Mouse (Mus musculus) monocyte, adult 2 months (primary cell): ENCODE results near the gene Rbbp4.

Experiments
- DNase-seq, 2 experiments: peaks; one replicate each; pipeline ENCODE4 v3.0.0; 2022; ENCODE audit warnings: low spot score in 2 of 2, low read depth in 1 of 2

Rbbp4 gene

GRCm38 (mm10) chr4:129295188-129295587, 40.0 kb downstream of the Rbbp4 start:
- no peak for DNase-seq

DNA sequence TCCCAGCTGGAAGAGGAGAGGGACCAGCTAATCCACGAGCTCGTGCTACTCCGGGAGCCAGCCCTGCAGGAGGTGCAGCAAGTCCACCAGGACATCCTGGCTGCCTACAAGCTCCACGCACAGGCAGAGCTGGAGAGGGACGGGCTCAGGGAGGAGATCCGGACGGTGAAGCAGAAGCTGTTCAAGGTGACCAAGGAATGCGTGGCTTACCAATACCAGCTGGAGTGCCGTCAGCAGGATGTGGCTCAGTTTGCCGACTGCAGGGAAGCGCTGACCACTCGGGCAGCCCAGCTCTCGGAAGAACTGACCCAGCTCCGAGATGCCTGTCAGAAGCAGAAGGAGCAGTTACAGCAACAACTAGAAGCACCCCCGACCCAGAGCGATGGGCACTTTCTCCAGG, 41.5 kb downstream of the Rbbp4 start:
- DNase-seq, result no peak

GRCm38 (mm10) chr4:129292831-129293230, 42.3 kb downstream of the Rbbp4 start:
- DNase-seq, result no peak

DNA sequence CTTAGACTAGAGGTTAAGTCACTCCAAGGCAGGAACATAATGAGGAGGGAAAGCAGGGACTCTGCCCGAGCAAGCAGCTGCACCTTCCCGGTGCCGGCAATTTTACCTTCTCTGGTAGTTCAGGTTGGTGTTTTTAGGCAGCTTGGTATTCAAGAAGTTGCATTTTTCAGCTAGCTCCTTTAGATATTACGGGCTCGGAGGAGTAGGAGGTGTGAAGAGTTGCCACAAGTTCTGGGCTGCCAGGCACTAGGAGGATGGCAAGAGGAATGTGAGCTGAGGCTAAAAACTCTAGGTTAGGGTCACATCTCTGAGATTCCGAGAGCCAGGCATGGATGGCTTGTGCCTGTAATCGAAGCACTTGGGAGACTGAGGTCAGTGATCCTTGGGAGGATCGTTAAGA, 45.5 kb downstream of the Rbbp4 start:
- DNase-seq, result no peak

- DNase-seq, result no peak
These were observed 47.1 kb downstream of the Rbbp4 start for GRCm38 (mm10) chr4:129288067-129288466.

- no peak for DNase-seq
These were observed 47.6 kb downstream of the Rbbp4 start, which contains the start of gene Sync for GRCm38 (mm10) chr4:129287472-129287981. TSS of gene Sync (plus strand) at chr4:129287617.

GRCm38 (mm10) chr4:129286683-129287471, 48.3 kb downstream of the Rbbp4 start:
- DNase-seq, result no peak

- no peak for DNase-seq
These were observed 49.0 kb downstream of the Rbbp4 start for GRCm38 (mm10) chr4:129286001-129286682.

GRCm38 (mm10) chr4:129284685-129285084, 50.5 kb downstream of the Rbbp4 start:
- DNase-seq, result no peak

GRCm38 (mm10) chr4:129283226-129283625, 51.9 kb downstream of the Rbbp4 start:
- DNase-seq, result no peak

GRCm38 (mm10) chr4:129282786-129283185, 52.4 kb downstream of the Rbbp4 start:
- no peak for DNase-seq

DNA sequence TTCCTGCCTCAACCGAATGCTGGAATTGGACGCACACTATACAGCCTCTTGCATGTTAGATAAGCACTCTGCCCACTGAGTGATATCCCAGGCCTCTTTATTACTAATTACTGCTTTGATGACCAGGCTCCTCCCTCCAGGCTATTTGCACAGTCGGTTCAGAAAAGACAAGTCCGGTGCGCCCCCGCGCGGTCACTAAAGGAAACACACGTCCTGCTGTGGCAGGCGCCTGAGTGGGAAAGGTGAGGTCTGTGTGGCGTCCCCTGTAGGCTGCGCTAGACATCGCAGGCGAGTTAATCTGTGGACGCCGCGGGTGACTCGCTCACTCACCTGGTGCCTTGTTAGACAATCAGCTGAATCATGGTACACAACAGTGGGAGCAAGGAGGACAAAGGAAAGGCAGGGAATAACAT, 58.7 kb downstream of the Rbbp4 start:
- DNase-seq, result peak; percentile 83 to 89

DNA sequence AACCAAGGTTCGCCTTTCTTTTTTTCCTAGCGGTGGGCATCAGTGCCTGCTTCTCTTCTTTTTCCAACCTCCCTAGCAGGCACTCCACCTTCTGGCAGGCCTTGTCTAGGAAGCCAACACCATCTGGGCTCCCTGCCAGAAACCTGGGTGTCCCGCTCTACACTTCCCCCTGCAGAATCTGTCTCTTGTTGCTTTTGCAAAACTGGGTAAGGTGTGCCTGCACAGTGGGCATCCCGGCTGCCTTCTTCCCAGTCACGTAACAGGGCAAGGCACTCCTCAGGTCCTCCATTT, 62.5 kb downstream of the Rbbp4 start:
- no peak for DNase-seq

DNA sequence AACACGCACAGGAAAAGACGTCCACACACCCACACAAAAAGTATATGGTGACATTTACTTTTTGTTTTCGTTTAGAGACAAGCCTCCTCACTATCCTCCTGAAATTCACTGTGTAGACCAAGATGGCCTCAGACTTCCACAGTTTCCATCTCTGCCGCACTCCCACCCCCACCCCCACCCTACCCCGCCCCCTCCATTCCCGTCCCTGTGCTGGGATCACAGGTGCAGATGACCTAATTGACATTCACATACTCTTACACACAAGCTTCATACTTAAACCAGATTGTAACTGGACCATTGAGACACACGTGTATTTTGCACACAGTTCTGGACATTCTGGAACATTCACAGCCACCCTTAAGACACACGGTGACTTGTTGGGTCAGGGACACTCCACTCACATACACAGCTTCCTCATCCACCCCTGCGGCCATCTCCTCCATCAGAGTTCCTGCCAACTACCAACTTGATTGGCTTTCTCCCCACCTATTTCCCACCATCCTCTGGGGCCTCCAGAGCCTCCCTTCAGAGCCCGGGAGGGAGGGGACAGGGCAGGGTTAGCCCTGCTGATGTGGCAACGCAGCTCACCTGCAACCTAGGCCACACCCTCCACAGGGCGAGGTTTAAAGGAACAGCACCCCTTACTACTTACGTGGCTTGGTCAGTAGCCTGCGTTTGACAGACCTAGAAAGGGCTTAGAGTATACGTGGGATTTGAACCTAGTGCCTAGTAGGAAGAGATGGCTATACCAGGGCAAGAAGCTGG, 63.0 kb downstream of the Rbbp4 start:
- DNase-seq, result no peak

DNA sequence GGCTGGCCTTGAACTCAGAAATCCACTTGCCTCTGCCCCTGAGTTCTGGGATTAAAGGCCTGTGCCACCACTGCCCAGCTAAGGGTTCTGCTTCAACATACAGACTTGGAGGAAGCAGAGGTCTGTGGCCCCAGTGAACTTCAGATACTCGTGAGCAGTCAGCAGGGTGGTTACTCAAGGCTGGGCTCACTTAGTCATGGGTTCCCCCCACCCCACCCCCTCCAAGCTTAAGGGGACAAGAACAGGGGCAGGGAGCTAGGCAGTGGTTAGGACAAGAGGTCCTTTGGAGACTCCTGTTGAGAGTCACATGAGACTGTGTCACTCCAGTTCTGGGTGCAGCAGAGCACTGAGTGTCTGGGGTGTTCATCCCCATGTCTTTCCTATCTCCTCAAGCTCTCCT, 66.5 kb downstream of the Rbbp4 start:
- no peak for DNase-seq

DNA sequence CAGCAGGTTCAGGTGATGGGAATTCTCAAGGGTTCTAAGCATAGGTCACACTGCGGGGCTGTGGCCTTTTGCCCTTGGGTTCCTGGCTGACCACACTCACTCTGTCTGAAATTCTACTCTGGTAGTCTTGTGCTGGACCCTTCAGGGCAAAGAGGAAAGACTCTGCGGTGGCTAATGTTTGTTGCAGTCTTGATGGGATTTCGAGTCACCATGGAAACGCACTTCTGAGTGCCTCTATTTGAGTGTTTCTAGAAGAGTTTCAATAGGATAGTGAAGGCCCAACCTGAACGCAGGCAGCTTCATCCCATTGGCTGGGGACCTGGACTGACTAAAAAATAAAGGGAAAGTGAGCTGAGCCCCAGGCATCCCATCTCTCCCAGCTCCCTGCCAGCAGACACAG, 68.3 kb downstream of the Rbbp4 start:
- no peak for DNase-seq

GRCm38 (mm10) chr4:129266191-129266590, 69.0 kb downstream of the Rbbp4 start:
- no peak for DNase-seq

GRCm38 (mm10) chr4:129263225-129264021, 71.7 kb downstream of the Rbbp4 start:
- DNase-seq, result peak in 1 of 2 experiments; percentile 14

DNA sequence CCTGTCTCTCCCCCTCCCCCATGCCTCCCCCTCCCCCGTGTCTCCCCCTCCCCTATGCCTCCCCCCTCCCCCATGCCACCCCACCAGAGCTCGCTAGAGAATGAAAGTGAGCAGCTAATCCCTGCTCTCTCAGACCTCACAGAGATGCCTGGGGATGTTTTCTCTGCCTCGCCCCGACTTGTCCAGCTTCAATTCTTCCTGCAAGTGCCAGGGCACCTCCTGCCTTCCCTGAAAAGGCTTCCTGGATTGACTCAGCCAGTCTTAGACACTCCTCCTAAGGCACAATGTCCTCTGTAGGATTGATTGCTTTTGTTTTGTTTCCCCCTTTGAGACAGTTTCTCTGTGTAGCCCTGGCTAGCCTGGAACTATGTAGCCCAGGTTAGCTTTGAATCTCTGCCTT, 74.0 kb downstream of the Rbbp4 start, which contains the start of gene C77080:
C77080 (minus strand) TSS at position 209 of the 400 bp plus-strand sequence.
- no peak for DNase-seq

DNA sequence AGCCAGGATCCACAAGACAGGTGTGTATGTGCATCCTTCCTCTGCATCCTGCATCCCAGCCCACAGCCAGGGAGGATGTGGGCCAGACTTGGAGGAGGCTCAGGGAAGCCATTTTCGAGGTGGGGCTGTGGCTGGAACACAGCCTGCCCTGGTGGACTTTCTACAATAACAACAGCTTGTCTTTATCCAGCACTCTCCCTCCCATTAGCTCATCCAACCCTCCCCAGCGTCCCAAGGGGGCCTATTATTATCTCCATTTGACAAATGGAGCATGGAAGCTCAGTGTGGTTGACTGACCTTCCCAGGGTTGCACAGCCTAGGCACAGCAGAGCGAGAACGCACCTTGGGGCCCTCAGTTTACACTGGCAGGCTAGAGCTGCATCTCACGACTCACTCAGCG, 74.5 kb downstream of the Rbbp4 start:
- DNase-seq, result no peak

DNA sequence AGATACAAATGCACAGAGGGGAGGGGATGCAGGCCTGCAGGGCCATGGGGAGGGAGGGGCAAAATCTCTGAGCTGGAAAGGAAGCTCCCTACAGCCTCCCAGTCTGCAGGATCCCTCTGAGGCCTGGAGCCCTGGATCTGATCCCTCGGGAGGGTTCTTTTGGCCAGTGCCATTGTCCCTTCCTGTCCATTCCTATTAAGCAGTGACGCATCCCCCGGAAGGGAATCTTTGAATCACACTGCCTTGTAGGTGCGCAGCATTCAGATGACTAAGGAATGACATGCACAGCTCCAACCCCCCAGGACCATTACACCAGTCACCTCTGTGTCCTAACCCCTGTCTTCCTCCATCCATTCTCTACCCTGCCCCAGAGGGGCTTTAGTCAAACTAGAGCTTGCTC, 76.1 kb downstream of the Rbbp4 start:
- no peak for DNase-seq
